Mouse (Mus musculus) thymus, postnatal 36 days (tissue): Measurements from ENCODE around the gene Farp2.

ENCODE experiments used
- DNase-seq, 2 experiments: peaks; one replicate each; pipeline ENCODE4 v3.0.0; 2022; ENCODE audit warnings: mixed read lengths in 2 of 2

The Farp2 gene

DNA sequence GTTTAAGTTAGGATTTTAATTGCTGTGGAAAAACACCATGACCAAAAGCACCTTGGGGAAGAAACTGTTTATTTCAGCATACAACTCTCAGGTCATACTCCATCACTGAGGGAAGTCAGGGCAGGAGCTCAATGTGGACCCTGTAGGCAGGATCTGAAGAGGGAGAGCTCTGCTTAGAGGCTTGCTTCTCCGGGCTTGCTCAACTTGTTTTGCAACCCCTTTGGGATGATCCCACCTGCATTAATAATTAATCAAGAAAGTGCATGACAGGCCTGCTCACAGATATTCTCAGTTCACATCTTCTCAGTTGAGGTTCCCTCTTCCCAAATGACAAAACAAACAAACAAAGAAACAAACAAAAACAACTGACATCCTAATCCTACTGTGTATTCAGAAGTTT, 51.8 kb downstream of the Farp2 start:
- DNase-seq: no peak

DNA sequence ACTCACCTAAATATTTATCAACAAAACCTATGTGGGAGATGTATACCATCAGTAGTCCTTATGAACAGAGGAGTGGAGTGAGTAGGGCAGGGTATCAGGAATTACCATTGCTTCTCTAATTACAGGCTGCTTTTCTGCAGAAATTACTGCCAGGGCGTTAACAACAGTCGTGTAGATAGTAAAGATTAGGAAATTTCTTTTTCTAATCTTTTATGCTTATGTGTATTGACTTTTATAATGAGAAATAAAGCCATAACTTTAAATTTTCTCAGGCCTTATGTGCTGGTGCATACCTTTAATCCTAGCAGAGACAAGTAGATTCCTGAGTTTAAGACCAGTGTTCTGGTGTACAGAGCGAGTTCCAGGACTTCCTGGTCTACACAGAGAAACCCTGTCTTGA, 52.9 kb downstream of the Farp2 start:
- DNase-seq: no peak

- no peak for DNase-seq
These were observed 55.1 kb downstream of the Farp2 start for GRCm38 (mm10) chr1:93567013-93567412.

DNA sequence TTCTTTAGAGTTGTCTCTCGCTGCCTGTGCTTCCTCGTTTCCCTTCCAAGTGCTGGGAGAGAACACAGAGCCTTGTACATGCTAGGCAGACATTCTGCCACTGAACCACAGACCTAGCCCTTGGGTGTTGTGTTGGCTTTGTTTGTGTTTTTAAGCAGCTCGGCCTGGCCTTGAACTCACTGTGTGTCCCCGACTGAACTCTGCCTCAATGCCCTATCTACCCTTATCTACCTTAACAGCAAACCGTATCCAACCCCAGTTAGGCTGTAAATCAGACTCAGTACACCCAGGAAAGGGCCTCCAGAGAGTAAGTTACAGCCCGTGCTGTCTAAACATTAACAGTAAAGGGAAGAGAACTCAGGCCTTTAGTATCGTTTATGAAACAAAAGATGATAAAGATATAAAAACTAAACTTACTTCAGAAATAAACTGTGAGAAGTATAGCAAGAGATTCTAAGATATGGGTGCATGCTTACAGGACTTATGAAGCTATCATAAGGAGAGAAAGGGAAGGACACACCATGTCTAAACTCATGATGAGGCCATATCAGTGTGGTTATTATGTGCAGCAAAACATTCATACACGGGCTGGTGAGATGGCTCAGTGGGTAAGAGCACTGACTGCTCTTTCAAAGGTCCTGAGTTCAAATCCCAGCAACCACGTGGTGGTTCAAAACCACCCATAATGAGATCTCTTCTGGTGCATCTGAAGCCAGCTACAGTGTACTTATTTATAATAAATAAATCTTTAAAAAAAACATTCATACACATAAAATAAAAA, 56.0 kb downstream of the Farp2 start:
- no peak for DNase-seq

DNA sequence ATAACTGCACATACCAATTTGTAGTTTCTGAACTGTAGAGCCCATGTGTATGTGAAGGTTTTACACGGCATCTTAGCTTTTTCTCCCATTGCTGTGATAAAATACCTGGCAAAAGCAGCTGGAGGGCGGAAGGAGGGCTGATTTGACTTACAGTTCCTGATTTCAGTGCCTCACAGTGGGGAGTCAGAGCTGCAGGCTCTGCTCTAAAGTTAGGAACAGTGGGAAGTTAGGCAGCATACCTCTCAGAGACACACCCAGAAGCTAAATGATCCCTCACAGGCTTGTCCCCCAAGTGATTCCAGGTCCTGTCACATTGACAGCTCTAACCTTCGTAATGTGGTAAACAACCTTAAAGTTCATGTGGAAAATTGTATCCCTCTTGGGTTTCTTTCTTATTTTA, 65.2 kb downstream of the Farp2 start:
- no peak for DNase-seq

DNA sequence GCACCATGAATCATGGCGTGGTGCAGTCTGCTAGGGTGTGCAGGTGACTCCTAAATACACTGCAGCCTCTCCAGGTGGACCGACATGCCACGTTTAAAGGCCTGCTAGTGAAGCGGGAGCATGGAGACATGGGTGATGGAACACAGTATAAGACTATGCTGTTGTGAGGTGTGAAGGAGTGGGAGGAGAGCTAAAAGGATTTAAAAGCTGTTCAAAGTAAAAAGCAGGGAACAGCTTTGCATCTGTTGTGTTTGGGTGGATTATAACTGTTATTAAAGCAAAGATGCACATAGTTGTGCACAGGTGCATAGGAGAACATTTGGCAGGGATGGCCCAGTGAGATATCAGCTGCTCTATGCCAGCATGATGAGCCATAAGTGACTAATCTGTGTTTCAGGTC, 66.0 kb downstream of the Farp2 start:
- no peak for DNase-seq

DNA sequence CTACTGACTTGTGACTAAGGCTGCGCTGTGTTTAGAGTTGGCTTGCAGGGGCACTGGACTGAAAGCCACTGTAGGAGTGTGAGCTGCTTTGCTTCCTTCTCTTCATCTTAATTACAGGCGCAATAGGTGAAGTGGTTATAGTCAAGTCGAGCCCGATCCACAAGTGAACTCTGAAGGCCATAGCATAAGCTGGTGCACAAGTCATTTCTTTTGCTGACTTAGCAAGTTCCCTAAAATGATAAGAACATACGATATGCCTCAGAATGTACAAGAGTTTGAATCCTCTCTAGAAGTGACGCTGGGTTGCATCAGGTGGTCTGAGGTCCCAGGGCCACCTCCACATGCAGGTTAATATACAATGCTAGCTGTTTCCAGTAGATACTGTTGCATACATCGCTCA, 69.7 kb downstream of the Farp2 start:
- no peak for DNase-seq

DNA sequence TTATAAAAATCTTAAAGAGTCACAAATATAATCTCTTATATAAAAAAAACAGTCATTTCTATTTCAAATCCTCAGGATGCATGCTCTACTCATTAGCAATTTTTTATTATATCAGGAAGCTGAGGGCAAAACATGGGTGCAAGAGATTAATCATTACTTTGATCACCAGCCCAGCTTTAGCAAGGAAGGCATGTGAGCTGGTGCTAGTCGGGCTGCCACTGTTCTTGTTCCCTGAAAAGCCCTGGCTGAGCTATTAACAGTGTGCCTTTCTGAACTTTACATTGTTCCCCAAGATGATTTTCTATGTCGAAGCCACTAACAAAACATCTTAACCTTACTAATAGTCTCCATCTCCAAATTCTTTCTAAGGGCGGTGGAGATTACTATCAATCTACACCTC, 76.5 kb downstream of the Farp2 start:
- no peak for DNase-seq

GRCm38 (mm10) chr1:93593960-93594359, 82.1 kb downstream of the Farp2 start:
- no peak for DNase-seq

DNA sequence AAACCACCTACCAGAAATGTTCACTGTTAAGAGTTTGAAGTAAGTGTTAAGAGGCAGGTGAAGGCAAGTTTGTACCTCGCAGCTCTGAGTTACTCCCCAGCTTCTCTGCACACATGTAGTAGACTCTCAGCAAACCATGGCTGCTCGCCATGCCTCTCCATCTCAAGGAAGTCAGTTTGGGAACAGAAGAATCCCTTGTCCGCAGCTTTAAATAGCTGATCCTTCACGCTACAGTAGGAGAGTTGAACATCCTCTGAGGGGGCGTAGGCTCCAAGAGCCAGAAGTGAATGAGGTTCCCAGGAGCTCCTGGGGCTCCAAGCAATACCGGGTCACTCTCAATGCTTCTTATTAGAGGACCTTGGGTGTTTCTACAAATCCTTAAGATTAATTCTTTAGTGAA, 84.0 kb downstream of the Farp2 start:
- no peak for DNase-seq

- DNase-seq: no peak
These were observed 91.0 kb downstream of the Farp2 start for GRCm38 (mm10) chr1:93602911-93603310.

- no peak for DNase-seq
These were observed 92.0 kb downstream of the Farp2 start for GRCm38 (mm10) chr1:93603921-93604320.

DNA sequence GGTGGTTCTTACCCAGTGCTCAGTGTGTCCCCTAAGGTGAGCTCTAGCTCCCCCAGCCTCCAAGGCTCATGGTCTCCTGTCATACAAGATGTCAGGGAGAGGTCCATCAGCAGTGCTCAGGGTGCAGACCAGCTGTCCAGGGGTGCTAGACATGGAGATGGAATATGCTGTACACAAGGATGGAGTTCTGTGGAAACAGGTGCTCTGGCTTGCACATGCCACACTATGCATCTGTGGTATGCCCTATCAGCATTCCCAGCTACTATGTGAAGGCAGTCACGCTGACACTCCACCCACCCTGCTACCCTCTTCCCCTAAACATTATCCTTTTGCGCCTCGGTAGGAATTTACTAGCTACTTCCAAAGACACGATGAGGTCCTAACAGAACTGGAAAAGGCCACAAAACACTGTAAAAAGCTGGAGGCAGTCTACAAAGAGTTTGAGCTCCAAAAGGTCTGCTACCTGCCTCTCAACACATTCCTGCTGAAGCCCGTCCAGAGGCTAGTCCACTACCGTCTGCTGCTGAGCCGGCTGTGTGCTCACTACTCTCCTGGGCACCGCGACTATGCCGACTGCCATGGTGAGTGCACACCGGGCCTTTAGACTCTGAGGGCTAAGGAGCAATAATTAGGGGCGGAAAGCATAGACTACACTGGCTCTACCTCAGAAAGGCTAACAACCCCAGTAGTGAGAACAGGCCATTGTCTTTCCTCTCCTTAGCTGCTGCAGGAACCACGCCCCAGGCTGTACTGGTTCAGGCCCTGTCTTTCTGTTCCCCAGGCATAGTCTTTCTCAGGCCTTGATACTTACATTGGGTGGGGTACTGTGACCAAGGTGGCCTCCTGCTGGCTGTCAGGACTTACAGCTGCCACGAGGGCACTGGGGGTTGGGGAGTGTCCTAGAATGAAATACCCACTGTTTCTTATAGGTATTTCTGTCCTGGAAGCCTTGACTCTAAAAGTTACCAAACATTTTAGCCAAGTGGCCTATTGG, 95.5 kb downstream of the Farp2 start:
- no peak for DNase-seq

GRCm38 (mm10) chr1:93608696-93609245, 96.9 kb downstream of the Farp2 start:
- DNase-seq: no peak

DNA sequence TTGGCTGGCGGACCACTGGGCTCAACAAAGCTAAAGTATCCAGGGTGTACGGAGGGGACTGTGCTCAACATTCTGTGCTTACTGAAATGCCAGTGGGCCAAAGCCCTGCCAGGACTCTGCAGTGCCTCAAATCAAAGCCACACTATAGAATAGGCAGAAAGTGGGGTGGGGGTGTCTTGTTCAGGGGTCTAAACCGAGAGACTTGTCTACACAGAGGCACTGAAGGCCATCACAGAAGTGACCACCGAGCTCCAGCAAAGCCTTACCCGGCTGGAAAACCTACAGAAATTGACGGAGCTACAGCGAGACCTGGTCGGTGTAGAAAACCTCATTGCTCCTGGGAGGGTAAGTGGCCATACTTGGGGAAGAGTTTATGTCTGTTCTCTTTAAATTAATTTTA, 97.9 kb downstream of the Farp2 start:
- no peak for DNase-seq

GRCm38 (mm10) chr1:93618059-93618748, 106.3 kb downstream of the Farp2 start:
- no peak for DNase-seq

- no peak for DNase-seq
These were observed 107.1 kb downstream of the Farp2 start for GRCm38 (mm10) chr1:93618948-93619347.

GRCm38 (mm10) chr1:93624502-93624901, 112.6 kb downstream of the Farp2 start:
- DNase-seq: no peak

DNA sequence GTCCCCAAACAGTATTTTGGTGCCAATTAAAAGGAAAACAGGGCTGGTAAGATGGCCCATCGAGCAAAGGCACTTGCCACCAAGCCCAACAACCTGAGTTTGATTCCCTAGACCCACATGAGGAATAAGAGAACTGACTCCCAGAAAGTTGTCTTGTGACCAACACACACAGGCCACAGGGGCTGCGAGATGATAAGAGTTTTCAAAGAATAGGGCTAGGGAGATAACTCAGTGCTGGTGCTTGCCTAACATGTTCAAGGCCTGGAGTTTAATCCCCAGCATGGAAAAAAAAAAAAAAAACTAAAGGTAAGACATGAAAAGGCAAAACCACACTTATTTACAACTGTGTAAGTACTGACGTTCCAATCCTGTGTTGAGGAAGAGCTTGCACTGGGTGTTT, 118.9 kb downstream of the Farp2 start:
- DNase-seq: no peak

DNA sequence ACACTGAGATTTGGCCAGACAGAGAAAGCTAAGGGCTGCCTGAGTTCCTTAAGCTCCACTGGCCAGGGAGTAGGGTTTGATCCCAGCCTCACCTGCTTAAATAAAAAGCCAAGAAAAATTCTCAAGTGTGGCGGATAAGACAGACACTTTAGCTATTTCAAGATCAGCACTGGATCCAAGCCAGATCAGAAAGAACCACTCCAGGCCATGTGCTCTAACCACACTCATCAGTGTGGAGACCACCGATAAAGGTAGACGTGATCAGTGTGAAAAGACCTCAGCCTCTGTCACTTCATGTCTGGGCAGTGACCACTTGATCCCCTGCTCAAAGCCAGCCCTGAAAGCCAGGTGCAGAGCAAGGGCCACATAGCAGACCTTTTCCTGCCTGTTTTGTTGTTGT, 120.8 kb downstream of the Farp2 start:
- no peak for DNase-seq

DNA sequence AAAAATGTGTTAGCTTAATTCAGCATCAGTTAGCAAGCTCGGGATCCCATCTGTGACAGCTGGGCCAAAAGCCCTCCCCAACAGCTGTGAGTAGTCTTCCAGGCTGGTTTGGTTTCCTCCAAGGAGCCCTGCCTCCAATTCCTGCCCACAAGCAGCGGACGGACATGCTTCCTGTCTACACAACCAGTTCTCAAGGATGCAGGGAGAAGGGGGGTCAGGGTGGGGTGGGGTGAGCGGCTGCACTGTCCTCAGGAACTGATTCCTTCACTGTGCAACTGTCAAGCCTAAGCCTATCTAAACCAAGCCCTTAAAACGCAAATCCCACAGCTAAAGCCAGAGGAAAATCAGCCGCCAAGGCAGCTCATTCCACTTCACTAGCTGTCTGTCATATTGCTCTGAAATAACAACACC, 122.6 kb downstream of the Farp2 start:
- peak in 1 of 2 experiments; percentile 19 for DNase-seq

- DNase-seq: no peak
These were observed 123.3 kb downstream of the Farp2 start for GRCm38 (mm10) chr1:93635091-93635579.
